Mouse (Mus musculus): ENCODE results near the gene Arrdc4. TPM values are rescaled to one million over a fixed set of nuclear protein-coding genes. Genes with fewer than 3 reads are reported as not detected.
A peak's percentile ranks its signal among the peaks of the same experiment; 100 is the strongest.

Arrdc4 gene
- polyA plus RNA-seq, 1 experiment from 2014 or later, result 30.5 TPM

DNA sequence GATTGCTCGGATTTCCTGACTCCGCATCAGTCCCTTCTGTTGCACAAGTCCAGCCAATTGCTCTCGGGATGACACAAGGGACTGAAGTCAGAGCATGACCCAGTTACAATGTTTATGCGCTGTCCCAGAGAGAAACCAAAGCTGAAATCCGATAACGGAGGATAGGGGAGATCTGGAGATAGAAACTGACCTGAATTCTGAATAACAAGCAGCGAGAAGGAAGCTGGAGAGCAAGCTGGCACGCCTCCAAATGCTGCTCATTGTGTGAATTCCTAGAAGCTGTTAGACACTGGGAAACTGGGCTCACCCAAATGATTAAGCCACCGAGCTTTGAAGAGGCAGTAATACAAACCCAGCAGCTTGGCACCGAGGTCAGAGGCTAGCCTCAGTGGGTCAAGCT is 31.5 kb downstream of the Arrdc4 start:
- H3K4me2 ChIP-seq (replicated peaks), result no peak overlapping the region
- no peak overlapping the region for H3K9ac ChIP-seq
- H3K4me1 ChIP-seq (replicated peaks; ENCODE audit: control insufficient read depth, insufficient read depth, low read length), result peaks cover 7% of the 10 kb centered on the region; the same call in 1 of the 2 replicates
- H3K9me3 ChIP-seq (ENCODE audit: control insufficient read depth, low read length), result no peaks in the 10 kb centered on the region
- no peak overlapping the region for H3K27ac ChIP-seq
- ATAC-seq (ENCODE audit: low FRiP score), result no peak
- no peaks in the 10 kb centered on the region for H3K27me3 ChIP-seq (ENCODE audit: control insufficient read depth, insufficient read depth, low read length)
- peak; percentile 69 for DNase-seq (ENCODE audit: low spot score)
- no peaks in the 10 kb centered on the region for H3K36me3 ChIP-seq (replicated peaks; ENCODE audit: control insufficient read depth, insufficient read depth)
- H3K4me3 ChIP-seq (replicated peaks; ENCODE audit: low read length), result no peak overlapping the region
- WGBS, result 38% methylated on average over 10 of the region's 10 CpGs

DNA sequence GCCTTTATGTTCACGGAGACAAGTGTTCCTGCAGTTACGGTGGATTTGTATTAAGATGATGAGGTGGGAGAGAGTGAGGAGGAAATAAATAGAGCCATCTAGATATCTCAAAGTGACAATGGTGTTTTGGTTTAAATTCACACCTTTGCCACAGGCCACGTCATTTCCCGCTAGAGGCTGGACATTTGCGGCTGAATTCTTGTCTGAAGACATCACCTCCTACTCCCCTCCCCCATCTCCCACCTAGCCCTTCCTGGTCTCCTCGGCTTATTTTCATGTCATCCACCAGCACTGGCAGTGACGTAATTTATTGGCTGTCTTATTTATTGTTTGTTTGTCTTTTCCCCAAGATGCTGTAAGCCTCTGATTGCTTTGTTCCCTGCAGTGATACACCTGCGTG is 32.1 kb downstream of the Arrdc4 start:
- Histone ChIP-seq H3K9ac (no peak overlapping the region), H3K27me3 (ENCODE audit: control insufficient read depth, insufficient read depth, low read length) (no peaks in the 10 kb centered on the region), H3K4me1 (replicated peaks; ENCODE audit: control insufficient read depth, insufficient read depth, low read length) (peaks cover 7% of the 10 kb centered on the region; the same call in 1 of the 2 replicates), H3K27ac (no peak overlapping the region), H3K9me3 (ENCODE audit: control insufficient read depth, low read length) (no peaks in the 10 kb centered on the region), H3K4me2 (replicated peaks) (no peak overlapping the region), H3K4me3 (replicated peaks; ENCODE audit: low read length) (no peak overlapping the region), H3K36me3 (replicated peaks; ENCODE audit: control insufficient read depth, insufficient read depth) (no peaks in the 10 kb centered on the region)
- WGBS, result 72% methylated on average over 8 of the region's 8 CpGs
- DNase-seq (ENCODE audit: low spot score) (no peak), ATAC-seq (ENCODE audit: low FRiP score) (no peak)

DNA sequence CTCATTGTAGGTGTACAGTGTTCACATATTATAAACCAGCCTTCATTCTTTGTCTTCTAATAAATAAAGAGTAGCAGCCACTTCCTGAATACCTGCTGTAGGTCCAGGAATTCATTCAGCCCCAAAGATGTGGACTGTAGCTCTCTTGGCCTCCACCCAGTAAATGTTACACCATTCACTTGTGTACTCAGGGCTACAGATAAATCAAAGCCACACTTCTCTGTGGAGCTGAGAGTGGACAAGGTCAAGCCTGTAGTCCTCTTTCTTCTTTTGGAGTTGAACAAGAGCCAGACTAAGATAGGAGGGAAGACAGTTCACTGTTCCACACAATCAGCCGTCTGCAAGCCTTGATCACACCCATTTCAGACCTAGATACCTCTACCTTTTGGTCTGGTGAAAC is 36.1 kb downstream of the Arrdc4 start:
- Histone ChIP-seq H3K4me2 (replicated peaks) (no peak overlapping the region), H3K9ac (no peak overlapping the region), H3K4me3 (replicated peaks; ENCODE audit: low read length) (no peak overlapping the region), H3K27ac (no peak overlapping the region), H3K9me3 (ENCODE audit: control insufficient read depth, low read length) (no peaks in the 10 kb centered on the region), H3K27me3 (ENCODE audit: control insufficient read depth, insufficient read depth, low read length) (no peaks in the 10 kb centered on the region), H3K4me1 (replicated peaks; ENCODE audit: control insufficient read depth, insufficient read depth, low read length) (peaks cover 6% of the 10 kb centered on the region; the same call in 1 of the 2 replicates), H3K36me3 (replicated peaks; ENCODE audit: control insufficient read depth, insufficient read depth) (no peaks in the 10 kb centered on the region)
- 96% methylated on average over 1 of the region's 1 CpGs for WGBS
- DNase-seq (ENCODE audit: low spot score), result no peak
- ATAC-seq (ENCODE audit: low FRiP score), result no peak

DNA sequence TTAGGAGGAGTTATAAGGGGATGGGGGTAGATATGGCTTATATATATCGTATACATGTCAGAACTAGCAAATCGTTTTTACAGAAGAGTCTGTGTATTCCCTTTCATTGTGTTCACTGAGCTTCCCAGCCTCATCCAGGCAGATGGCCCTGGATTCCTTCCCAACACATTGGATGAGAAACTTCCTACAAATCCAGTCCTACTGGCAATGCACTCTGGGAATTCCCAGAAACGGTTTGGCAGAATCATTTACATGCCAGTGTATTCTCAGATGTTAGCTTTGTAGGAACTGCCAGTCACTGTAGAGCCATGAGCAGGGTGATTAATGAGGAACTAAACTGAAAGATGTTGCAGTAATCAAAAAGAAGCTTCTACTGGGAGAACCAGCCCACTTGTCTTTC is 36.6 kb downstream of the Arrdc4 start:
- no peak overlapping the region for H3K4me3 ChIP-seq (replicated peaks; ENCODE audit: low read length)
- no peak for ATAC-seq (ENCODE audit: low FRiP score)
- H3K9me3 ChIP-seq (ENCODE audit: control insufficient read depth, low read length), result no peaks in the 10 kb centered on the region
- no peak overlapping the region for H3K27ac ChIP-seq
- H3K27me3 ChIP-seq (ENCODE audit: control insufficient read depth, insufficient read depth, low read length), result no peaks in the 10 kb centered on the region
- no peak overlapping the region for H3K4me2 ChIP-seq (replicated peaks)
- DNase-seq (ENCODE audit: low spot score), result no peak
- H3K4me1 ChIP-seq (replicated peaks; ENCODE audit: control insufficient read depth, insufficient read depth, low read length), result 0 out of 2 replicates have a peak, but pooled peaks cover 1% of the 10 kb centered on the region
- H3K36me3 ChIP-seq (replicated peaks; ENCODE audit: control insufficient read depth, insufficient read depth), result no peaks in the 10 kb centered on the region
- no peak overlapping the region for H3K9ac ChIP-seq
- WGBS, result 70% methylated on average over 3 of the region's 3 CpGs

DNA sequence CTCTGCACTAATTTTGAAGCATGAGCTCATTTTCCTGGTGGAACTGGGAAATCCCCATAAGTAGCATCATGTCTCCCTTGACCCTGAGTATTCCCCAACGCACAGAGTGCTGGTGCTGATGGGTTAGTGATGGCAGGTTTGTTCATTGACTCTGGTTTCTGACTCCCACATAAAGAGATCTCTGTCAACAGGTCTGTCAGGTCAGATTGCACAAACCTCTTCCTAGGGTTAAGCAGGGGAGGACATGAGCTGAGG is 39.8 kb downstream of the Arrdc4 start:
- 86% methylated on average over 1 of the region's 1 CpGs for WGBS
- ATAC-seq (ENCODE audit: low FRiP score), result no peak
- H3K9ac ChIP-seq, result no peak overlapping the region

DNA sequence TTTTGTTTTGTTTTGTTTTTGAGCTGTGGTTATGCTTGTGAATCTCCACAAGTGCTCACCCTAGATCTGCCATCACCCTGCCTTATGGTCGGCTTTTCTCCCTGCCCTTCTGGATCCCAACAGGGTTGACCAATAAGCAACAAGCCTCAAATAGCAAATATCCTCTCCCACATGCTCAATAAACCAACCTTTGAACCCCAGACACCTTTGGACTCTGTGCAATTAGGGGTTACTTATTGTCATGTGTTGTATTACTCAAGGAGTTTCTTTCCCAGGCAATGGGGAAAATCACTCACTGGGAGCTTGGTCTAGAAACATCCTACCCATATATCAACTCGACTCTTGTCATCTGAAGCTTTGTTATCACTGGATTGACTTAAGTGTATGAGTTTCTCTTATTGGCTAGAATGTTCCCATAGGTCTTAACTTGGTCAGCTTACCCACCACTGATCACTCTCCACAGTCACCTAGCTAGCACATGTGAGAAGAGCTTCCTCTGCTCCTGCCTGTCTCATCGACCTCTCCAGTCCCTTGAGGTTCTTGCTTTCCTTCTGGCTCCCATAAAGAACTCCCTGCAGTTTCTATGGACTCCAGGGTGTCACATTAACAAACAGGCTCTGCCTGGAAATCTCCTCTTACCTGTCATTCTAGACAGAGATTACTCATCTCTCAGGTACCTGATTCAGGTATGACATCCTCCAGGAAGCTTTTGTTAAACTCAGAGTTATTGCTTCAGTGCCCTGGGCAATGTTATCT is 40.3 kb downstream of the Arrdc4 start:
- Histone ChIP-seq H3K4me3 (replicated peaks; ENCODE audit: low read length) (no peak overlapping the region), H3K27me3 (ENCODE audit: control insufficient read depth, insufficient read depth, low read length) (no peaks in the 10 kb centered on the region), H3K27ac (no peak overlapping the region), H3K4me1 (replicated peaks; ENCODE audit: control insufficient read depth, insufficient read depth, low read length) (no peaks in the 10 kb centered on the region), H3K9me3 (ENCODE audit: control insufficient read depth, low read length) (no peaks in the 10 kb centered on the region), H3K4me2 (replicated peaks) (no peak overlapping the region), H3K36me3 (replicated peaks; ENCODE audit: control insufficient read depth, insufficient read depth) (no peaks in the 10 kb centered on the region), H3K9ac (no peak overlapping the region)
- DNase-seq (ENCODE audit: low spot score), result no peak
- 85% methylated on average over 3 of the region's 3 CpGs for WGBS
- ATAC-seq (ENCODE audit: low FRiP score), result no peak

More for the DNA sequence above, 39.8 kb downstream of the Arrdc4 start:
- DNase-seq (ENCODE audit: low spot score), result no peak
- Histone ChIP-seq H3K9me3 (ENCODE audit: control insufficient read depth, low read length) (no peaks in the 10 kb centered on the region), H3K27ac (no peak overlapping the region), H3K4me3 (replicated peaks; ENCODE audit: low read length) (no peak overlapping the region), H3K27me3 (ENCODE audit: control insufficient read depth, insufficient read depth, low read length) (no peaks in the 10 kb centered on the region), H3K36me3 (replicated peaks; ENCODE audit: control insufficient read depth, insufficient read depth) (no peaks in the 10 kb centered on the region), H3K4me2 (replicated peaks) (no peak overlapping the region), H3K4me1 (replicated peaks; ENCODE audit: control insufficient read depth, insufficient read depth, low read length) (no peaks in the 10 kb centered on the region)

DNA sequence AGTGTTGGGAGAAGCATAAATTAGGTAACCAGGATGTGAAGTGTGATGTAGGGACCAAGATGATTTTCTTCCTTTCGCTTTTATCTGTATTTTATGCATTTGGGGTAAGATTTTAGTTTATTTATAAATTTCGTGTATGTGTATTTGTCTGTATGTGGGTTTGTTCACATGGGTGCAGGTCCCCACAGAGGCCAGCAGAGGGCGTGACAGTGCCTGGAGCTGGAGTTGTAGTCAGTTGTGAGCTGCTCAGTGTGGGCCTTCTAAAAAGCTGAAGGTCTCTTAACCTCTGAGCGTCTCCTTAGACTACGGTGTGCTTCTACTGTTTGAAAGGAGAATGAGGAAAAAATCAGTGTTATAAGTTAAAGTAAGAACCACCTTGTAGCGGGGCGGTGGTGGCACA is 43.9 kb downstream of the Arrdc4 start:
- Histone ChIP-seq H3K4me3 (replicated peaks; ENCODE audit: low read length) (no peak overlapping the region), H3K4me2 (replicated peaks) (no peak overlapping the region), H3K9ac (no peak overlapping the region), H3K27ac (no peak overlapping the region), H3K36me3 (replicated peaks; ENCODE audit: control insufficient read depth, insufficient read depth) (no peaks in the 10 kb centered on the region), H3K9me3 (ENCODE audit: control insufficient read depth, low read length) (no peaks in the 10 kb centered on the region), H3K27me3 (ENCODE audit: control insufficient read depth, insufficient read depth, low read length) (no peaks in the 10 kb centered on the region), H3K4me1 (replicated peaks; ENCODE audit: control insufficient read depth, insufficient read depth, low read length) (no peaks in the 10 kb centered on the region)
- 95% methylated on average over 7 of the region's 7 CpGs for WGBS
- no peak for ATAC-seq (ENCODE audit: low FRiP score)
- no peak for DNase-seq (ENCODE audit: low spot score)

DNA sequence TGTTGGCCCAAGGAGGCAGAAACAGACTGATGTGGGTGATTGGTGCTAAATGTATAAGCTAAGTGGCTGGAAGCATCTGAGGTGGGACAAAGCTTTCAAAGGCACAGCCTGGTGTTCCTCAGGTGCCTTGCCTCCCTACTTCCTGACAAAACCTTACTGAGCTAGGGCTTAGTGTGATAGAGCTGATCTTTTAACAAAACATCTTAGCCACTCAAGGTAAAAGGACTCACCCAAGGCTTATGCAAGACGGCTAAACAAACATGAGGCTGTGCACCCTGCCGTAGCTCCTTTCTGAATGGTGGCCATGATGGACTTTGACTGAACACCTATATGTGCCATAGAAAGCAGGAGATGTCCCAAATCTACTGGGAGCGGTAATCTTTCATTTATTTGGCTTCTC is 51.7 kb downstream of the Arrdc4 start:
- no peak overlapping the region for H3K4me3 ChIP-seq (replicated peaks; ENCODE audit: low read length)
- H3K9ac ChIP-seq, result no peak overlapping the region
- H3K27me3 ChIP-seq (ENCODE audit: control insufficient read depth, insufficient read depth, low read length), result no peaks in the 10 kb centered on the region
- H3K9me3 ChIP-seq (ENCODE audit: control insufficient read depth, low read length), result no peaks in the 10 kb centered on the region
- ATAC-seq (ENCODE audit: low FRiP score) (no peak), DNase-seq (ENCODE audit: low spot score) (no peak)
- no peak overlapping the region for H3K4me2 ChIP-seq (replicated peaks)
- WGBS, result 93% methylated on average over 3 of the region's 3 CpGs
- H3K27ac ChIP-seq, result no peak overlapping the region
- H3K4me1 ChIP-seq (replicated peaks; ENCODE audit: control insufficient read depth, insufficient read depth, low read length), result no peaks in the 10 kb centered on the region
- H3K36me3 ChIP-seq (replicated peaks; ENCODE audit: control insufficient read depth, insufficient read depth), result no peaks in the 10 kb centered on the region

DNA sequence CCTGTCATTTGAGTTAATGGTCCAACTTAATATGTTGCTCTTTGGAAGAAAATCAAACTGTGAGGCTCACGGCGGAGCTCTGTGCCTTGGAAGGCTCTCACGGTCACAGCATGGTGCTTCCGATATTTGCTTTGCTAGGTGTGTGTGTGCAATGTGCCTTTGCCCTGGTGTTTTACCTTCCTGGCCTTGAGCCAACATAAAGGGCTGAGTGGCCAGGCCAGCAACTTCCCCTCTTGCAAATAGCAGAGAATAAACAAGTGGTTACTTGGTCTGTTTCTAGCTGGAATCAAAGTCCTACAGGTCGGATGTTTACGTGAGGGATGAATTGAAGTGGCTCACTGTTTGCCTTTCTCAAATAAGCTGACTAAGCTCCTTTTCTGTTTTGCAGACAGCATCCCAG is 52.1 kb downstream of the Arrdc4 start:
- Histone ChIP-seq H3K4me2 (replicated peaks) (no peak overlapping the region), H3K27me3 (ENCODE audit: control insufficient read depth, insufficient read depth, low read length) (no peaks in the 10 kb centered on the region), H3K27ac (no peak overlapping the region), H3K9ac (no peak overlapping the region), H3K4me3 (replicated peaks; ENCODE audit: low read length) (no peak overlapping the region), H3K9me3 (ENCODE audit: control insufficient read depth, low read length) (no peaks in the 10 kb centered on the region), H3K36me3 (replicated peaks; ENCODE audit: control insufficient read depth, insufficient read depth) (no peaks in the 10 kb centered on the region), H3K4me1 (replicated peaks; ENCODE audit: control insufficient read depth, insufficient read depth, low read length) (no peaks in the 10 kb centered on the region)
- ATAC-seq (ENCODE audit: low FRiP score), result no peak
- WGBS, result 79% methylated on average over 6 of the region's 6 CpGs
- no peak for DNase-seq (ENCODE audit: low spot score)

DNA sequence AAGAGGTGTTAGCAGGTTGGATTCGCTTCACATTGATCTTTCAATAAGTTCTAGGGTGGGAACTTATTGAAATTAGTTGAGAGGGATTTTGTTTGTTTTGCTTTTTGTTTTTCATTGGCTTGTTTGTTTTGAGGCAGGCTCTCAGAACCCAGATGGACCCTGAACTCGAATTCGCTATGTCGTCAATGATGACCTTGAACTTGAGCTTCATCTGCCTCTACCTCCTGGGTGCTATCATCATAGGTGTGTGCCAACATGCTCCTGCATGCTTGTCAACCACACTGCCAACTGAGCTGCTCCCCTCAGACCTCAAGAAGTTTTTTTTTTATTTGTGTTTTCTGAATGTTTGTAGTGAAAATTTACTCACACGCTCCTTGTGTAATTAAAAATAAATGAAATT is 52.6 kb downstream of the Arrdc4 start:
- Histone ChIP-seq H3K4me1 (replicated peaks; ENCODE audit: control insufficient read depth, insufficient read depth, low read length) (no peaks in the 10 kb centered on the region), H3K36me3 (replicated peaks; ENCODE audit: control insufficient read depth, insufficient read depth) (no peaks in the 10 kb centered on the region), H3K4me2 (replicated peaks) (no peak overlapping the region), H3K9ac (no peak overlapping the region), H3K27ac (no peak overlapping the region), H3K9me3 (ENCODE audit: control insufficient read depth, low read length) (no peaks in the 10 kb centered on the region), H3K27me3 (ENCODE audit: control insufficient read depth, insufficient read depth, low read length) (no peaks in the 10 kb centered on the region), H3K4me3 (replicated peaks; ENCODE audit: low read length) (no peak overlapping the region)
- ATAC-seq (ENCODE audit: low FRiP score), result no peak
- no peak for DNase-seq (ENCODE audit: low spot score)
- 83% methylated on average over 5 of the region's 5 CpGs for WGBS
